Comparison of ENCODE assay signal across 16 mouse cellular contexts in the genomic region with DNA sequence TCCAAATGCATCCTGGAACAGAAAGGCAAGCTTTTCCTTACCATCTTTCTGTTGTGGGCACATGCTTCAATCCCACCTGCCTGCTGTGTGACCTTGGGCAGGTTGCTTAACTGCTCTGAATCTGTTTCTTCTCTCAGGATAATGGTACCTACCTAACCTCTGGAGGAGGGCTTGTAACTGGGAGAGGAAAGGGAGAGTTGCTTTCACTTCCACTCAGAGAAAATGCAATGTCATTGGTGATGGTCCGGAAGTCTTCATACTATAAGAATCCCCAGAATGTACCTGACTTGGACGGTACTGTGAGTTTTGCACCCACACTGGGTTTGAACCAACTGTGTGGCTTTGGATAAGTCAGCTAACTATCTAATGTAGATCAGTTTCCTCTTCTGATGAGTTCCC.
"Had no signal": no experiment of that assay in that cellular context is flagged by ENCODE, and none has a peak within 500 bp of the region (broad histone marks: within the 10 kb centered on the region; RNA-seq: fewer than 3 reads in every experiment).

No protein-coding gene starts in this region.

- H3K27ac ChIP-seq: neural tube, embryonic 13.5 days; neural tube, embryonic 15.5 days; stomach, embryonic 15.5 days; stomach, postnatal 0 days had no signal

- H3K4me1 ChIP-seq: stomach, embryonic 15.5 days had no signal

- H3K4me2 ChIP-seq: neural tube, embryonic 13.5 days; neural tube, embryonic 15.5 days; stomach, embryonic 15.5 days had no signal

- H3K27me3 ChIP-seq: neural tube, embryonic 13.5 days; neural tube, embryonic 15.5 days; stomach, embryonic 15.5 days had no signal

- H3K9ac ChIP-seq: neural tube, embryonic 13.5 days; neural tube, embryonic 15.5 days; stomach, embryonic 15.5 days had no signal

- H3K9me3 ChIP-seq: neural tube, embryonic 13.5 days; neural tube, embryonic 15.5 days; stomach, embryonic 15.5 days had no signal

- H3K36me3 ChIP-seq: neural tube, embryonic 13.5 days; neural tube, embryonic 15.5 days; stomach, embryonic 15.5 days had no signal

- DNase-seq: retina, postnatal 1 day; right cerebral cortex, adult 18-20 months; right cerebral cortex, postnatal 14 days; right cerebral cortex, postnatal 25 days; right cerebral cortex, postnatal 4 days; spleen, adult 18-20 months; thymus, adult 18-20 months; thymus, adult 2 months; thymus, postnatal 14 days; thymus, postnatal 25 days; thymus, postnatal 36 days; thymus, postnatal 4 days had no signal

- H3K4me3 ChIP-seq: neural tube, embryonic 13.5 days; neural tube, embryonic 15.5 days; stomach, embryonic 15.5 days had no signal
